ENCODE assay signal across 8 mouse cellular contexts in genomic region chr10:78170445-78170844, GRCm38 (mm10). TPM values are rescaled to one million over a fixed set of nuclear protein-coding genes. Genes with fewer than 3 reads are reported as not detected.
A peak's percentile ranks its signal among the peaks of the same experiment; 100 is the strongest.
DNase-seq lines count a peak whose midpoint lies in the region; ATAC-seq and TF ChIP-seq lines count a peak whose summit lies in the region.

No protein-coding gene starts in this region.

- 57% methylated on average over 2 of the region's 2 CpGs for WGBS in heart, embryonic 14.5 days
- 64% methylated on average over 2 of the region's 2 CpGs for WGBS in heart, postnatal 0 days
- WGBS in midbrain, embryonic 10.5 days = 59% methylated on average over 2 of the region's 2 CpGs

- DNase-seq in heart, postnatal 14 days = no peak
- peak; percentile 74 for DNase-seq in MN1 (ENCODE audit: low spot score)
- no peak for DNase-seq in heart, postnatal 0 days (ENCODE audit: low spot score)
- DNase-seq in midbrain, embryonic 10.5 days (ENCODE audit: low spot score) = no peak
- DNase-seq in left cerebral cortex, adult 9 months (ENCODE audit: low spot score in 2 of 2) = no peak

- H3K4me1 ChIP-seq in heart, embryonic 14.5 days (ENCODE audit: control insufficient read depth in 2 of 2, insufficient read depth in 2 of 2, low read length in 2 of 2) = peaks cover 10% of the 10 kb centered on the region in 2 experiments
- peaks cover 11% of the 10 kb centered on the region; the same call in 1 of the 2 replicates for H3K4me1 ChIP-seq in heart, postnatal 0 days (ENCODE audit: control insufficient read depth, insufficient read depth)
- peaks cover 22% of the 10 kb centered on the region for H3K4me1 ChIP-seq in midbrain, embryonic 10.5 days

- peak overlapping the region; percentile 86 for H3K4me2 ChIP-seq in heart, embryonic 14.5 days (ENCODE audit: low read length)
- peak overlapping the region; percentile 87 for H3K4me2 ChIP-seq in heart, postnatal 0 days (ENCODE audit: low read depth, low read length)

- ATAC-seq in heart, embryonic 14.5 days (ENCODE audit: insufficient number of reproducible peaks, insufficient read depth, low FRiP score, low read depth) = no peak
- ATAC-seq in heart, postnatal 0 days (ENCODE audit: insufficient read depth, low read depth) = no peak
- no peak for ATAC-seq in megakaryocyte-erythroid progenitor cell, adult 5-6 weeks (replicated peaks; ENCODE audit: low FRiP score, low TSS enrichment, poor library complexity, severe bottlenecking)
- no peak for ATAC-seq in activated CD4-positive, CD25-positive, alpha-beta regulatory T cell, adult 4 months

- intact Hi-C loops in heart, postnatal 14 days (cut with DNase I) = no loop called here

- no peak overlapping the region for H3K9ac ChIP-seq in heart, embryonic 14.5 days (ENCODE audit: low read length)
- no peak overlapping the region for H3K9ac ChIP-seq in heart, postnatal 0 days (replicated peaks; ENCODE audit: low read depth, low read length)

- H3K27ac ChIP-seq in heart, embryonic 14.5 days (replicated peaks in 1 of 2; ENCODE audit: control insufficient read depth in 1 of 2, insufficient read depth in 1 of 2, low read depth in 2 of 2, low read length in 2 of 2) = peak overlapping the region in 1 of 2 experiments; percentile 44; a peak in 1 of 4 replicates
- peak overlapping the region; percentile 70 for H3K27ac ChIP-seq in heart, postnatal 0 days (ENCODE audit: low read depth)
- no peak overlapping the region for H3K27ac ChIP-seq in midbrain, embryonic 10.5 days (replicated peaks)

- no peaks in the 10 kb centered on the region for H3K27me3 ChIP-seq in heart, embryonic 14.5 days (ENCODE audit: control insufficient read depth, insufficient read depth, low read length)
- H3K27me3 ChIP-seq in heart, postnatal 0 days (ENCODE audit: control insufficient read depth, insufficient read depth, low read length) = no peaks in the 10 kb centered on the region
- H3K27me3 ChIP-seq in midbrain, embryonic 10.5 days (ENCODE audit: low read depth, poor library complexity, severe bottlenecking) = no peaks in the 10 kb centered on the region

- TF ChIP-seq EP300 in heart, postnatal 0 days (IDR thresholded peaks at IDR 0.05; ENCODE audit: low read depth) = no peak

- no peaks in the 10 kb centered on the region for H3K9me3 ChIP-seq in heart, embryonic 14.5 days (ENCODE audit: control insufficient read depth, low read length)
- H3K9me3 ChIP-seq in heart, postnatal 0 days (replicated peaks; ENCODE audit: control insufficient read depth, low read length) = no peaks in the 10 kb centered on the region
- no peaks in the 10 kb centered on the region for H3K9me3 ChIP-seq in midbrain, embryonic 10.5 days (replicated peaks)

- peaks cover 70% of the 10 kb centered on the region for H3K36me3 ChIP-seq in heart, embryonic 14.5 days (ENCODE audit: control insufficient read depth, insufficient read depth, low read length)
- H3K36me3 ChIP-seq in heart, postnatal 0 days (replicated peaks; ENCODE audit: control insufficient read depth, insufficient read depth, low read length) = peaks cover 70% of the 10 kb centered on the region
- peaks cover 74% of the 10 kb centered on the region for H3K36me3 ChIP-seq in midbrain, embryonic 10.5 days

- no peak overlapping the region for H3K4me3 ChIP-seq in heart, embryonic 14.5 days (ENCODE audit: control insufficient read depth in 1 of 2, insufficient read depth in 1 of 2, low read depth in 1 of 2, low read length in 2 of 2)
- no peak overlapping the region for H3K4me3 ChIP-seq in heart, postnatal 0 days (ENCODE audit: low read depth, low read length)
- peak overlapping the region; percentile 88; the same call in 1 of the 2 replicates for H3K4me3 ChIP-seq in midbrain, embryonic 10.5 days

- no peak for TF ChIP-seq CTCF in heart, postnatal 0 days (IDR thresholded peaks at IDR 0.05; ENCODE audit: low read depth)

RNA-seq across cellular contexts. Expression of gene D10Jhu81e, which starts 0.9 kb away (rescaled TPM):
- polyA plus RNA-seq in heart, embryonic 14.5 days (2014; fragmentation: Nextera tagmentation; extraction: Ambion mirVana) = 24.2 and 36.2 TPM in 2 replicates
- total RNA-seq in heart, postnatal 14 days (2021) = 100 to 1,000 TPM; 380 to 389 TPM
- 438 and 442 TPM in 2 replicates for total RNA-seq in heart, postnatal 0 days (2014; rRNA removed; ENCODE audit: low replicate concordance)
- 87.9 and 92.0 TPM in 2 replicates for polyA plus RNA-seq in heart, postnatal 0 days (2015; fragmentation: Nextera tagmentation; extraction: Ambion mirVana)
- 17.7 and 18.2 TPM in 2 replicates for polyA plus RNA-seq in midbrain, embryonic 10.5 days (2016; fragmentation: Nextera tagmentation; extraction: Ambion mirVana)
- total RNA-seq in megakaryocyte-erythroid progenitor cell, adult 5-6 weeks (2014; fragmentation: Nextera tagmentation) = 42.1 and 48.7 TPM in 2 replicates
- 94.9 and 103 TPM in 2 replicates for total RNA-seq in megakaryocyte-erythroid progenitor cell, adult 5-6 weeks (2017)
- polyA plus RNA-seq in activated CD4-positive, CD25-positive, alpha-beta regulatory T cell, adult 4 months (2017; shearing (Covaris generic)) = 10 to 100 TPM; 18.9 to 63.4 TPM

RNA-seq across cellular contexts. Expression of gene Pwp2, which starts 14.5 kb away (rescaled TPM):
- polyA plus RNA-seq in heart, embryonic 14.5 days (2014; fragmentation: Nextera tagmentation; extraction: Ambion mirVana) = 8.4 and 8.6 TPM in 2 replicates
- total RNA-seq in heart, postnatal 14 days (2021) = 1 to 10 TPM; 7.0 to 8.2 TPM
- total RNA-seq in heart, postnatal 0 days (2014; rRNA removed; ENCODE audit: low replicate concordance) = 11.5 and 12.1 TPM in 2 replicates
- 6.2 and 6.9 TPM in 2 replicates for polyA plus RNA-seq in heart, postnatal 0 days (2015; fragmentation: Nextera tagmentation; extraction: Ambion mirVana)
- polyA plus RNA-seq in midbrain, embryonic 10.5 days (2016; fragmentation: Nextera tagmentation; extraction: Ambion mirVana) = 29.8 and 31.1 TPM in 2 replicates
- total RNA-seq in megakaryocyte-erythroid progenitor cell, adult 5-6 weeks (2014; fragmentation: Nextera tagmentation) = 25.5 and 31.4 TPM in 2 replicates
- total RNA-seq in megakaryocyte-erythroid progenitor cell, adult 5-6 weeks (2017) = 37.0 and 47.2 TPM in 2 replicates
- polyA plus RNA-seq in activated CD4-positive, CD25-positive, alpha-beta regulatory T cell, adult 4 months (2017; shearing (Covaris generic)) = 10 to 100 TPM; 10.6 to 10.7 TPM
